Mouse (Mus musculus): ENCODE data around the gene Pou2af1.

DNA sequence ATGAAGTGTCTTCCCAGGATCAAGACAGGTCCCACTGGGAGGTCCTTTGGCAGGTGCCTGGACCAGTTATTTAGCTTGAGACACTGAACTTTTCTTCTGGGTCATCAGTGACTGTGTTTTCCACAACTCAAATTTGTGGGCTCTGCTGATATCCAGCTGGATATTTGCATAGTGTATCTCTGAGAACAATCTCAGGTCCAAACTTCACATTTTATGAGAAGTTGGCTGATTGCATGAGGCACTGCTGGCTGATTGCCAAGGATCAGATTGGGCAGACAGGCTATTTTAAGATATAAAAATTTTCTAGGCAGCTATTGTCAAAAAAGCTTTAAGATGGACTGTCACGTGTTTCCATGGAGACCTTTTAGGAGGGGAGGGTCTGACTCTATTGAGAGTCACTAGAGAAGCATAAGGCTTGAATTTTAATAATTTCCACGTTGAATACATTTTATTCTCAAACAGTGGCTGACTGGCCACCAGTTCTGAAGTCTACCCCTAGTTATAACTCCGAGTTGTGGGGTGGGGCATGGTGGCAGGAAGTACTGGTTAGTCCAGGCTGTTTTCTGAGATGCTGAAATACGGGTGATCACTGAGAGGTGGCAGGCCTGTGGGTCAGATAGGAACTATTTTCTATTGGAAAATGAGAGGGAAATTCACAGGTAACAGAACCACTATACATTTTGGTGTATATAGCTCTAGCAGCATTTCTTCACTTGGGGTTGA, 43.4 kb downstream of the Pou2af1 start:
- no peak for TF ChIP-seq CTCF (IDR thresholded peaks at IDR 0.05; ENCODE audit: extremely low read depth, insufficient read depth, insufficient read length, insufficient replicate concordance)
- no peak for TF ChIP-seq POLR2A (IDR thresholded peaks at IDR 0.05; ENCODE audit: low read depth, low read length)

All from spleen, adult 2 months (tissue).